Mouse (Mus musculus) monocyte, adult 5-6 weeks (primary cell): ENCODE results near the gene Zswim9. TPM values are rescaled to one million over a fixed set of nuclear protein-coding genes. Genes with fewer than 3 reads are reported as not detected.

Source experiments
- ATAC-seq: fragments of 153-309, 156-312 bp; replicated peaks from 2 replicates; pipeline ENCODE4 v1.8.0; 2017; ENCODE audit warnings: mild to moderate bottlenecking; ENCODE audit not compliant: low TSS enrichment, insufficient number of reproducible peaks, severe bottlenecking, poor library complexity, low FRiP score
- total RNA-seq: library from RNA; stranded (forward); fragments of 200-1000, 200-491, 200-594 nt; gene quantifications from 3 replicates; pipeline ENCODE4 v1.2.3, GENCODE M21; 2017

Zswim9 gene
- total RNA-seq, 1 experiment from 2014 or later: 0.95 TPM

DNA sequence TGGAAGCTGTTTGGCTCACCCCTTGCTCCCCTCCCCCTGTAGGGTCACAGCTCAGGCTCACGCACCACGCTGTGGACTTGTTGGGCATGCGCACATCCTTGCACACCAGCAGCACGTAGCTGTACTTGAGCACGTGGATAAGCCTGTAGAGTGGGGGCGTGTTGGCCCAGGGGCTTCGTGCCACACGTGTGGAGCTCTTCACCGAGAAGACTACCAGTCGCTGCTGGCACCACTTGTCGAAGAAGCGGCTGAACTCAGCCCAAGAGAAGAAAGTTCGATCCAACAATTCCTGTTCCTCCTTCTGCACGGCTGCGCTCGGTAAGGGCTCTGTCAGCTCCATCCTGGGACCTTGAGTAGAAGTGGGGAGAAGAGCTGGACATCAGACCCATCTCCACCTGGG lies 1.4 kb downstream of the Zswim9 start, which contains the start of gene Lig1:
Gene Lig1, plus strand, starts transcription at position 203 of the 400 bp plus-strand sequence.
- ATAC-seq: no peak

- no peak for ATAC-seq
Observed at GRCm38 (mm10) chr7:13271704-13272103, 6.8 kb downstream of the Zswim9 start.

DNA sequence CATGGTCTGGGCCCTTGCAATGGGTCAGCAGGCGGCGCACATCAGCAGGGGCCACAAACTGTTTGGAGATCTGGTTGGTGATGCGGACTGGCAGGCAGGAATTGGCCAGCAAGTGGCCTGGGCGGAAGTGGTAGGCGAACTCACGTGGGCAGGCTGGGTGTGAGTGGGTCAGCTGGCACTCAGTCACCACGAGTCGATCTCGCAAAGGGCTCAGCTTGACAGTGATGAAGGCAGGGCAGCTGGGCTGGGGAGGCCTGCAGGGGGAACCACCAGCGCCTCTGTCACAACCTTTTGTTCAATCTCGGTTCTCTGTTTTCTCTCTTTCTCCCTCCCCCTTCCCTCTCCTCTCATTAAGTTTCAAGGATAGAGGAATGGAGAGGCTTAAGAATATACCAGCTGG lies 9.1 kb downstream of the Zswim9 start:
- ATAC-seq: no peak

GRCm38 (mm10) chr7:13268749-13269260 lies 9.7 kb downstream of the Zswim9 start:
- no peak for ATAC-seq

GRCm38 (mm10) chr7:13264396-13264795 lies 14.1 kb downstream of the Zswim9 start:
- ATAC-seq: no peak

- ATAC-seq: no peak
Observed at GRCm38 (mm10) chr7:13263851-13264250, 14.7 kb downstream of the Zswim9 start.

- no peak for ATAC-seq
Observed at GRCm38 (mm10) chr7:13260746-13261700, 17.5 kb downstream of the Zswim9 start.

- ATAC-seq: no peak
Observed at GRCm38 (mm10) chr7:13212720-13213119, 65.8 kb downstream of the Zswim9 start, which contains the start of gene Vmn1r89. Gene Vmn1r89, plus strand, starts transcription at chr7:13213020.

Other genes starting within 250 kb of the Zswim9 start
- gene Chmp2a, start 243.9 kb downstream of the Zswim9 start, total RNA-seq: 277 to 386 TPM (median 313 TPM) in 3 replicates
- gene Ube2m, start 240.4 kb downstream of the Zswim9 start, total RNA-seq: 44.8 to 67.8 TPM (median 54.9 TPM) in 3 replicates
- 0.19 to 0.48 TPM in 2 of 3 replicates, not detected in the other for gene Mzf1, start 224.0 kb downstream of the Zswim9 start, total RNA-seq
- gene Vmn1r85, start 183.5 kb downstream of the Zswim9 start, total RNA-seq: not detected in 3 replicates
- not detected in 3 replicates for gene Vmn1r86, start 158.8 kb downstream of the Zswim9 start, total RNA-seq
- not detected in 3 replicates for gene Vmn1r87, start 138.6 kb downstream of the Zswim9 start, total RNA-seq
- gene Vmn1r88, start 119.2 kb downstream of the Zswim9 start, total RNA-seq: not detected in 3 replicates
- gene Vmn1r89, start 65.7 kb downstream of the Zswim9 start, total RNA-seq: not detected in 3 replicates
- 6.6 to 17.0 TPM (median 6.6 TPM) in 3 replicates for gene Lig1, start 1.4 kb downstream of the Zswim9 start, total RNA-seq
- 0.10 TPM in 1 of 3 replicates, not detected in the others for gene Pla2g4c, start 45.9 kb upstream of the Zswim9 start, total RNA-seq
- gene Cabp5, start 119.4 kb upstream of the Zswim9 start, total RNA-seq: not detected in 3 replicates
- not detected in 3 replicates for gene Bsph1, start 172.1 kb upstream of the Zswim9 start, total RNA-seq